Mouse (Mus musculus) midbrain, postnatal 0 days (tissue): Measurements from ENCODE around the gene Plcb1. TPM values are rescaled to one million over a fixed set of nuclear protein-coding genes. Genes with fewer than 3 reads are reported as not detected.

Experiments
- ATAC-seq: fragments of 200-750 bp; cut with Nextera tagmentation; 2 replicates; pipeline ENCODE4 v1.8.0; 2017; ENCODE audit warnings: moderate number of reproducible peaks, mild to moderate bottlenecking, moderate TSS enrichment, moderate library complexity; ENCODE audit not compliant: low FRiP score
- DNase-seq: peaks from one replicate; pipeline ENCODE4 v3.0.0-alpha.2; 2015; ENCODE audit warnings: low spot score
- H3K27ac ChIP-seq: fragments of 300-500 bp; sonication (generic); 2 replicates; pipeline ENCODE4 v1.5.1; 2014; ENCODE audit warnings: low read depth, mild to moderate bottlenecking, low read length, mixed read lengths
- H3K27me3 ChIP-seq: fragments of 300-500 bp; sonication (generic); 2 replicates; pipeline ENCODE4 v1.6.1; 2014; ENCODE audit warnings: low read length, control low read depth, mixed read lengths; ENCODE audit not compliant: insufficient read depth
- H3K36me3 ChIP-seq: fragments of 300-500 bp; sonication (generic); 2 replicates; pipeline ENCODE4 v1.6.1; 2014; ENCODE audit warnings: low read length, control low read depth, mixed read lengths; ENCODE audit not compliant: insufficient read depth
- H3K4me1 ChIP-seq: fragments of 300-500 bp; sonication (generic); 2 replicates; pipeline ENCODE4 v1.6.1; 2014; ENCODE audit warnings: mild to moderate bottlenecking, control low read depth, antibody characterized with exemption, low read length, mixed read lengths; ENCODE audit not compliant: insufficient read depth
- H3K4me2 ChIP-seq: fragments of 300-500 bp; sonication (generic); 2 replicates; pipeline ENCODE4 v1.6.1; 2014; ENCODE audit warnings: low read depth, mild to moderate bottlenecking, low read length, mixed read lengths; ENCODE audit not compliant: poor library complexity, severe bottlenecking
- H3K4me3 ChIP-seq: fragments of 300-500 bp; sonication (generic); 2 replicates; pipeline ENCODE4 v1.5.1; 2014; ENCODE audit warnings: low read depth, mild to moderate bottlenecking, low read length, moderate library complexity
- H3K9ac ChIP-seq: fragments of 300-500 bp; sonication (generic); replicated peaks from 2 replicates; pipeline ENCODE4 v1.6.1; 2014; ENCODE audit warnings: mild to moderate bottlenecking, low read length, moderate library complexity, mixed read lengths; ENCODE audit not compliant: poor library complexity, severe bottlenecking
- H3K9me3 ChIP-seq: fragments of 300-500 bp; sonication (generic); 2 replicates; pipeline ENCODE4 v1.6.1; 2016; ENCODE audit warnings: low read length, control low read depth
- CTCF ChIP-seq: IDR thresholded peaks from 2 replicates; pipeline ENCODE4 v1.5.1; 2016; ENCODE audit warnings: antibody characterized with exemption, mild to moderate bottlenecking
- WGBS: fragments of 180-500 bp; shearing (Covaris S2); extraction: QIAGEN DNeasy Blood & Tissue Kit; methylation state at CpG from one replicate; pipeline ENCODE4 v1.1.7; 2014; 5-methylcytosine and 5-hydroxymethylcytosine counted together
- polyA plus RNA-seq: library from polyadenylated mRNA; unstranded; fragments of >200 nt; fragmentation: Nextera tagmentation; extraction: Ambion mirVana; gene quantifications from 2 replicates; pipeline ENCODE4 v1.2.1, GENCODE M21; 2015
- total RNA-seq: library from RNA; depleted of rRNA; stranded (reverse); fragments of >200 nt; gene quantifications from 2 replicates; pipeline ENCODE4 v1.2.3, GENCODE M21; 2014

Gene Plcb1
- total and polyA plus RNA-seq, 2 experiments from 2014 or later: 36.1 to 59.0 TPM

- Histone ChIP-seq H3K27ac (no peak overlapping the region), H3K4me1 (no peaks in the 10 kb centered on the region), H3K4me3 (no peak overlapping the region), H3K9ac (no peak overlapping the region), H3K27me3 (no peaks in the 10 kb centered on the region), H3K9me3 (no peaks in the 10 kb centered on the region), H3K4me2 (no peak overlapping the region), H3K36me3 (no peaks in the 10 kb centered on the region)
- 67% methylated on average over 4 of the region's 4 CpGs for WGBS
- no peak for TF ChIP-seq CTCF
- 0 out of 2 replicates have a peak, but pooled peaks have one; percentile 20 for ATAC-seq
- peak; percentile 15 for DNase-seq
These were observed 367.4 kb downstream of the Plcb1 start for GRCm38 (mm10) chr2:135153248-135153647.

GRCm38 (mm10) chr2:135156055-135156454, 370.2 kb downstream of the Plcb1 start:
- no peak for TF ChIP-seq CTCF
- H3K4me3 ChIP-seq: no peak overlapping the region
- no peak overlapping the region for H3K27ac ChIP-seq
- H3K9ac ChIP-seq: no peak overlapping the region
- no peak overlapping the region for H3K4me2 ChIP-seq
- no peaks in the 10 kb centered on the region for H3K4me1 ChIP-seq
- H3K36me3 ChIP-seq: no peaks in the 10 kb centered on the region
- H3K9me3 ChIP-seq: no peaks in the 10 kb centered on the region
- no peak for ATAC-seq
- DNase-seq: no peak
- WGBS: 76% methylated on average over 7 of the region's 7 CpGs
- no peaks in the 10 kb centered on the region for H3K27me3 ChIP-seq

GRCm38 (mm10) chr2:135157961-135158360, 372.1 kb downstream of the Plcb1 start:
- ATAC-seq (no peak), DNase-seq (no peak)
- Histone ChIP-seq H3K9me3 (no peaks in the 10 kb centered on the region), H3K9ac (no peak overlapping the region), H3K4me1 (no peaks in the 10 kb centered on the region), H3K4me3 (no peak overlapping the region), H3K36me3 (no peaks in the 10 kb centered on the region), H3K27ac (no peak overlapping the region), H3K4me2 (no peak overlapping the region), H3K27me3 (no peaks in the 10 kb centered on the region)
- WGBS: 99% methylated on average over 2 of the region's 2 CpGs
- TF ChIP-seq CTCF: no peak

- no peak overlapping the region for H3K27ac ChIP-seq
- no peak overlapping the region for H3K4me2 ChIP-seq
- no peak for TF ChIP-seq CTCF
- DNase-seq: no peak
- no peak for ATAC-seq
- WGBS: 78% methylated on average over 4 of the region's 4 CpGs
- no peaks in the 10 kb centered on the region for H3K4me1 ChIP-seq
- no peaks in the 10 kb centered on the region for H3K27me3 ChIP-seq
- no peaks in the 10 kb centered on the region for H3K36me3 ChIP-seq
- no peaks in the 10 kb centered on the region for H3K9me3 ChIP-seq
- H3K9ac ChIP-seq: no peak overlapping the region
- H3K4me3 ChIP-seq: no peak overlapping the region
These were observed 375.8 kb downstream of the Plcb1 start for GRCm38 (mm10) chr2:135161673-135162072.

GRCm38 (mm10) chr2:135165512-135165911, 379.6 kb downstream of the Plcb1 start:
- no peaks in the 10 kb centered on the region for H3K9me3 ChIP-seq
- no peak for ATAC-seq

GRCm38 (mm10) chr2:135175544-135175943, 389.7 kb downstream of the Plcb1 start:
- ATAC-seq: no peak
- Histone ChIP-seq H3K4me2 (no peak overlapping the region), H3K36me3 (no peaks in the 10 kb centered on the region), H3K4me1 (no peaks in the 10 kb centered on the region), H3K27me3 (no peaks in the 10 kb centered on the region), H3K4me3 (no peak overlapping the region), H3K9ac (no peak overlapping the region), H3K9me3 (no peaks in the 10 kb centered on the region), H3K27ac (no peak overlapping the region)
- TF ChIP-seq CTCF: no peak
- 77% methylated on average over 4 of the region's 4 CpGs for WGBS
- DNase-seq: no peak

More at GRCm38 (mm10) chr2:135165512-135165911, 379.6 kb downstream of the Plcb1 start:
- TF ChIP-seq CTCF: no peak
- Histone ChIP-seq H3K4me1 (no peaks in the 10 kb centered on the region), H3K27me3 (no peaks in the 10 kb centered on the region), H3K27ac (no peak overlapping the region), H3K9ac (no peak overlapping the region), H3K4me2 (no peak overlapping the region), H3K36me3 (no peaks in the 10 kb centered on the region), H3K4me3 (no peak overlapping the region)
- WGBS: 82% methylated on average over 3 of the region's 3 CpGs
- DNase-seq: no peak
